Mouse (Mus musculus): ENCODE measurements at regions not wholly inside any gene's neighbourhood (a gene's known extent, or its start where the extent isn't known, plus 50 kb on each side); places are given as distances from the start of the nearest gene placed in this dataset.

GRCm38 (mm10) chr10:96502736-96503135 lies 114.1 kb upstream of the Btg1 start:
- no peak overlapping the region for H3K4me2 ChIP-seq (ENCODE audit: low read length)
- H3K4me1 ChIP-seq (replicated peaks; ENCODE audit: control insufficient read depth, insufficient read depth, low read length): no peaks in the 10 kb centered on the region
- no peaks in the 10 kb centered on the region for H3K9me3 ChIP-seq (ENCODE audit: control insufficient read depth, low read length)
- H3K27me3 ChIP-seq (replicated peaks; ENCODE audit: control insufficient read depth, insufficient read depth, low read length): no peaks in the 10 kb centered on the region
- no peak overlapping the region for H3K27ac ChIP-seq (ENCODE audit: low read depth)
- H3K36me3 ChIP-seq (ENCODE audit: control insufficient read depth, insufficient read depth, low read length): no peaks in the 10 kb centered on the region
- H3K9ac ChIP-seq (ENCODE audit: low read length): no peak overlapping the region
- ATAC-seq (replicated peaks; ENCODE audit: low FRiP score, low TSS enrichment, low read depth) (no peak), DNase-seq (ENCODE audit: low spot score) (no peak)
- no peak overlapping the region for H3K4me3 ChIP-seq (ENCODE audit: low read depth, low read length)
- 81% methylated on average over 6 of the region's 6 CpGs for WGBS

GRCm38 (mm10) chr10:96504340-96504739 lies 112.5 kb upstream of the Btg1 start:
- ATAC-seq (replicated peaks; ENCODE audit: low FRiP score, low TSS enrichment, low read depth) (no peak), DNase-seq (ENCODE audit: low spot score) (no peak)
- Histone ChIP-seq H3K9ac (ENCODE audit: low read length) (no peak overlapping the region), H3K9me3 (ENCODE audit: control insufficient read depth, low read length) (no peaks in the 10 kb centered on the region), H3K36me3 (ENCODE audit: control insufficient read depth, insufficient read depth, low read length) (no peaks in the 10 kb centered on the region), H3K27me3 (replicated peaks; ENCODE audit: control insufficient read depth, insufficient read depth, low read length) (no peaks in the 10 kb centered on the region), H3K27ac (ENCODE audit: low read depth) (no peak overlapping the region), H3K4me3 (ENCODE audit: low read depth, low read length) (no peak overlapping the region), H3K4me1 (replicated peaks; ENCODE audit: control insufficient read depth, insufficient read depth, low read length) (no peaks in the 10 kb centered on the region), H3K4me2 (ENCODE audit: low read length) (no peak overlapping the region)
- WGBS: 82% methylated on average over 8 of the region's 8 CpGs

- DNase-seq (ENCODE audit: low spot score) (no peak), ATAC-seq (replicated peaks; ENCODE audit: low FRiP score, low TSS enrichment, low read depth) (peak; percentile 89)
- Histone ChIP-seq H3K9ac (ENCODE audit: low read length) (no peak overlapping the region), H3K27me3 (replicated peaks; ENCODE audit: control insufficient read depth, insufficient read depth, low read length) (no peaks in the 10 kb centered on the region), H3K4me3 (ENCODE audit: low read depth, low read length) (no peak overlapping the region), H3K4me2 (ENCODE audit: low read length) (no peak overlapping the region), H3K36me3 (ENCODE audit: control insufficient read depth, insufficient read depth, low read length) (no peaks in the 10 kb centered on the region), H3K9me3 (ENCODE audit: control insufficient read depth, low read length) (no peaks in the 10 kb centered on the region), H3K27ac (ENCODE audit: low read depth) (no peak overlapping the region), H3K4me1 (replicated peaks; ENCODE audit: control insufficient read depth, insufficient read depth, low read length) (0 out of 2 replicates have a peak, but pooled peaks cover 4% of the 10 kb centered on the region)
- WGBS: 56% methylated on average over 10 of the region's 10 CpGs
Observed at GRCm38 (mm10) chr10:96515164-96515922, 101.5 kb upstream of the Btg1 start.

- DNase-seq (ENCODE audit: low spot score) (no peak), ATAC-seq (replicated peaks; ENCODE audit: low FRiP score, low TSS enrichment, low read depth) (no peak)
- no peak overlapping the region for H3K27ac ChIP-seq (ENCODE audit: low read depth)
- 0 out of 2 replicates have a peak, but pooled peaks cover 4% of the 10 kb centered on the region for H3K4me1 ChIP-seq (replicated peaks; ENCODE audit: control insufficient read depth, insufficient read depth, low read length)
- no peaks in the 10 kb centered on the region for H3K9me3 ChIP-seq (ENCODE audit: control insufficient read depth, low read length)
- no peak overlapping the region for H3K4me3 ChIP-seq (ENCODE audit: low read depth, low read length)
- 84% methylated on average over 2 of the region's 2 CpGs for WGBS
- H3K9ac ChIP-seq (ENCODE audit: low read length): no peak overlapping the region
- H3K36me3 ChIP-seq (ENCODE audit: control insufficient read depth, insufficient read depth, low read length): no peaks in the 10 kb centered on the region
- no peak overlapping the region for H3K4me2 ChIP-seq (ENCODE audit: low read length)
- H3K27me3 ChIP-seq (replicated peaks; ENCODE audit: control insufficient read depth, insufficient read depth, low read length): no peaks in the 10 kb centered on the region
Observed at GRCm38 (mm10) chr10:96515923-96516258, 100.9 kb upstream of the Btg1 start.

- no peaks in the 10 kb centered on the region for H3K27me3 ChIP-seq (replicated peaks; ENCODE audit: control insufficient read depth, insufficient read depth, low read length)
- 0 out of 2 replicates have a peak, but pooled peaks cover 11% of the 10 kb centered on the region for H3K4me1 ChIP-seq (replicated peaks; ENCODE audit: control insufficient read depth, insufficient read depth, low read length)
- H3K9me3 ChIP-seq (ENCODE audit: control insufficient read depth, low read length): no peaks in the 10 kb centered on the region
- no peak overlapping the region for H3K4me2 ChIP-seq (ENCODE audit: low read length)
- no peak overlapping the region for H3K27ac ChIP-seq (ENCODE audit: low read depth)
- DNase-seq (ENCODE audit: low spot score) (no peak), ATAC-seq (replicated peaks; ENCODE audit: low FRiP score, low TSS enrichment, low read depth) (no peak)
- 82% methylated on average over 3 of the region's 3 CpGs for WGBS
- no peak overlapping the region for H3K9ac ChIP-seq (ENCODE audit: low read length)
- H3K4me3 ChIP-seq (ENCODE audit: low read depth, low read length): no peak overlapping the region
- H3K36me3 ChIP-seq (ENCODE audit: control insufficient read depth, insufficient read depth, low read length): no peaks in the 10 kb centered on the region
Observed at GRCm38 (mm10) chr10:96519411-96519810, 97.4 kb upstream of the Btg1 start.

GRCm38 (mm10) chr10:96520995-96521760 lies 95.6 kb upstream of the Btg1 start:
- Histone ChIP-seq H3K4me3 (ENCODE audit: low read depth, low read length) (no peak overlapping the region), H3K4me1 (replicated peaks; ENCODE audit: control insufficient read depth, insufficient read depth, low read length) (0 out of 2 replicates have a peak, but pooled peaks cover 8% of the 10 kb centered on the region), H3K4me2 (ENCODE audit: low read length) (no peak overlapping the region), H3K9ac (ENCODE audit: low read length) (no peak overlapping the region), H3K9me3 (ENCODE audit: control insufficient read depth, low read length) (no peaks in the 10 kb centered on the region), H3K27ac (ENCODE audit: low read depth) (no peak overlapping the region), H3K27me3 (replicated peaks; ENCODE audit: control insufficient read depth, insufficient read depth, low read length) (no peaks in the 10 kb centered on the region), H3K36me3 (ENCODE audit: control insufficient read depth, insufficient read depth, low read length) (no peaks in the 10 kb centered on the region)
- ATAC-seq (replicated peaks; ENCODE audit: low FRiP score, low TSS enrichment, low read depth) (no peak), DNase-seq (ENCODE audit: low spot score) (no peak)
- 78% methylated on average over 8 of the region's 8 CpGs for whole genome bisulfite sequencing

- no peak for ATAC-seq (replicated peaks; ENCODE audit: low FRiP score, low TSS enrichment, low read depth)
- 0 out of 2 replicates have a peak, but pooled peaks cover 8% of the 10 kb centered on the region for H3K4me1 ChIP-seq (replicated peaks; ENCODE audit: control insufficient read depth, insufficient read depth, low read length)
- WGBS: 29% methylated on average over 20 of the region's 20 CpGs
- no peak overlapping the region for H3K9ac ChIP-seq (ENCODE audit: low read length)
- H3K4me3 ChIP-seq (ENCODE audit: low read depth, low read length): no peak overlapping the region
- H3K36me3 ChIP-seq (ENCODE audit: control insufficient read depth, insufficient read depth, low read length): no peaks in the 10 kb centered on the region
- H3K9me3 ChIP-seq (ENCODE audit: control insufficient read depth, low read length): no peaks in the 10 kb centered on the region
- DNase-seq (ENCODE audit: low spot score): no peak
- no peaks in the 10 kb centered on the region for H3K27me3 ChIP-seq (replicated peaks; ENCODE audit: control insufficient read depth, insufficient read depth, low read length)
- no peak overlapping the region for H3K4me2 ChIP-seq (ENCODE audit: low read length)
- H3K27ac ChIP-seq (ENCODE audit: low read depth): no peak overlapping the region
Observed at GRCm38 (mm10) chr10:96523967-96524801, 92.6 kb upstream of the Btg1 start.

GRCm38 (mm10) chr10:96527864-96528263 lies 88.9 kb upstream of the Btg1 start:
- H3K4me1 ChIP-seq (replicated peaks; ENCODE audit: control insufficient read depth, insufficient read depth, low read length): 0 out of 2 replicates have a peak, but pooled peaks cover 8% of the 10 kb centered on the region
- H3K36me3 ChIP-seq (ENCODE audit: control insufficient read depth, insufficient read depth, low read length): no peaks in the 10 kb centered on the region
- WGBS: 90% methylated on average over 3 of the region's 3 CpGs
- no peaks in the 10 kb centered on the region for H3K27me3 ChIP-seq (replicated peaks; ENCODE audit: control insufficient read depth, insufficient read depth, low read length)
- ATAC-seq (replicated peaks; ENCODE audit: low FRiP score, low TSS enrichment, low read depth) (no peak), DNase-seq (ENCODE audit: low spot score) (no peak)
- no peak overlapping the region for H3K4me3 ChIP-seq (ENCODE audit: low read depth, low read length)
- H3K9ac ChIP-seq (ENCODE audit: low read length): no peak overlapping the region
- H3K27ac ChIP-seq (ENCODE audit: low read depth): no peak overlapping the region
- H3K9me3 ChIP-seq (ENCODE audit: control insufficient read depth, low read length): no peaks in the 10 kb centered on the region
- H3K4me2 ChIP-seq (ENCODE audit: low read length): no peak overlapping the region
